Mouse (Mus musculus) cerebellum, adult 2 months (tissue): ENCODE data around the gene Krt25. TPM values are rescaled to one million over a fixed set of nuclear protein-coding genes. Genes with fewer than 3 reads are reported as not detected.

Experiments used
- DNase-seq, 2 experiments: peaks; one replicate each; pipeline ENCODE4 v3.0.0; 2021
- H3K27ac ChIP-seq: fragments of 200-500 bp; 2 replicates; pipeline ENCODE4 v1.5.1; 2012; ENCODE audit warnings: low read length, control low read depth, inconsistent platforms; ENCODE audit not compliant: insufficient read depth
- H3K27me3 ChIP-seq: fragments of 200-500 bp; 2 replicates; pipeline ENCODE4 v1.6.1; 2012; ENCODE audit warnings: inconsistent platforms, mild to moderate bottlenecking, low read length, moderate library complexity; ENCODE audit not compliant: control insufficient read depth, insufficient read depth
- H3K4me1 ChIP-seq: fragments of 200-500 bp; 2 replicates; pipeline ENCODE4 v1.6.1; 2011; ENCODE audit warnings: low read length; ENCODE audit not compliant: control insufficient read depth, insufficient read depth
- H3K4me3 ChIP-seq: fragments of 200-500 bp; replicated peaks from 2 replicates; pipeline ENCODE3; 2011; ENCODE audit warnings: mild to moderate bottlenecking, low read depth, low read length, control low read depth; ENCODE audit not compliant: insufficient read depth
- CTCF ChIP-seq: fragments of 200-500 bp; IDR thresholded peaks from 2 replicates; pipeline ENCODE4 v1.5.1; 2011; ENCODE audit warnings: low read depth, mild to moderate bottlenecking, control low read depth, low read length, moderate library complexity, borderline replicate concordance; ENCODE audit not compliant: insufficient read depth
- POLR2A ChIP-seq: fragments of 200-500 bp; IDR thresholded peaks from 2 replicates; pipeline ENCODE4 v1.6.1; 2011; ENCODE audit warnings: low read length, control low read depth, borderline replicate concordance; ENCODE audit not compliant: insufficient read depth
- WGBS: fragments of 180-500 bp; shearing (Covaris S2); methylation state at CpG from one replicate; pipeline ENCODE4 v1.1.7; 2018; 5-methylcytosine and 5-hydroxymethylcytosine counted together
- polyA plus RNA-seq: library from polyadenylated mRNA; depleted of rRNA; stranded (reverse); fragments of >200 nt; gene quantifications from 2 replicates; pipeline ENCODE4 v1.2.3, GENCODE M21; 2012

Gene Krt25
- polyA plus RNA-seq, 1 experiment = 7.0 TPM

DNA sequence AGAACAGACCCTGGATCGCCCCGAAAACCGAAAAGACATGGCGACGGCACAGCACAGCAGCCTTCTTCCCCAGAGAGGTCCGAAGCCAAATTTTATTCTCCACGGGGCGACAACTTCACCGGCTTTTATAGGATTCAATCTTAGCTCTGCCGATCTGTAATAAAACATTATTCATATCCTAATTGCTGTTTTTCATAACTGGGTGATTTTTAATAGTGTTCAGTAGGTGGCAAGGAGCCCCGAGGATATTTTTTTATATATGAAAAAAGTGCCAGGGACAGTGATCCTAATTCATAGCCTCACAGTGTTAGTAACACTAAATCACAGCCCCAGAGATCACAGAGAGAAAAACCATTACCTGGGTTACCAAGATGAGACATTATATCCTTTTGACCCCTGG lies 15.1 kb upstream of the Krt25 start, which contains the start of gene Krt26:
TSS of gene Krt26 (minus strand) at position 101 of the 400 bp plus-strand sequence.
- TF ChIP-seq POLR2A (no peak), CTCF (no peak)
- H3K4me1 ChIP-seq = no peaks in the 10 kb centered on the region
- DNase-seq = no peak
- no peaks in the 10 kb centered on the region for H3K27me3 ChIP-seq
- no peak within 1 kb of the TSS for H3K27ac ChIP-seq
- no peak within 1 kb of the TSS for H3K4me3 ChIP-seq
- 89% methylated on average over 11 of the region's 11 CpGs for WGBS

DNA sequence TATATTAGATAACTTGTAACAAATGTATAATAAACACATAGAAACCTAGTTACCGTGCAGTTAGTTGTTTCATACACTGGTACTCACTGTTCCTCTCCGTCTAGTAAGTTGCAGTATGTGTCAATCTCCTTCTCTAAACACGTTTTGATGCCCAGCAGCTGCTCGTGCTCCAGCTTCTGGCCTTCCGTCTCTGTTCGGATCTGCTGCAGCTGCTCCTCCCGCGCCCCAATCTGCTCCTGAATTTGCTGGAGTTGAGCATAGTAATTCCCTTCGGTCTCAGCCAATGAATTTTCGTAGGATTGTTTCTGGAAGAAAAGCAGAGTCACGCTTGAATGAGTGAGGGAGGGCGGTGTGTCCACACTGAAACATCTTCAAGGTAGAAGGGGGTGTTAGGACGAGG lies 10.7 kb upstream of the Krt25 start:
- H3K27ac ChIP-seq = no peak overlapping the region
- DNase-seq = no peak
- TF ChIP-seq POLR2A = no peak
- no peak for TF ChIP-seq CTCF
- H3K4me3 ChIP-seq = no peak overlapping the region
- H3K27me3 ChIP-seq = no peaks in the 10 kb centered on the region
- 28% methylated on average over 13 of the region's 13 CpGs for WGBS
- H3K4me1 ChIP-seq = no peaks in the 10 kb centered on the region

DNA sequence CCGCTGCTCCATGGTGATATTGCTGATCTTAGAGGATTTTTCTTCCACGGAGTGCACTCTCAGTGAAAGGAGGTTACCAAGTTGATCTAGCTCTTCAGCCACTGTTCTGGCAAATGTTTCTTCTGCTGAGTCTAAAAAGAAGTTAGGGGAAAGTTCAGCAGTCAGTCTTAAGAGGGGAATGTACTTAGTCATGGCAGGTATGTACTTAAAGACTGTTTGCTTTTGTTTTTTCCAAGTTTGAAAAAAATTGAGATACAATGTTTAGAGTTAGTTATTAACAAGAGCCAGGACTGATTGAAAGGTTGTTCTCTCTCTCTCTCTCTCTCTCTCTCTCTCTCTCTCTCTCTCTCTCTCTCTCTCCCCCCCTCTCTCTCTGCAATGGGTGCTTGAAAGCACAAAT lies 6.9 kb upstream of the Krt25 start:
- WGBS = 62% methylated on average over 2 of the region's 2 CpGs

DNA sequence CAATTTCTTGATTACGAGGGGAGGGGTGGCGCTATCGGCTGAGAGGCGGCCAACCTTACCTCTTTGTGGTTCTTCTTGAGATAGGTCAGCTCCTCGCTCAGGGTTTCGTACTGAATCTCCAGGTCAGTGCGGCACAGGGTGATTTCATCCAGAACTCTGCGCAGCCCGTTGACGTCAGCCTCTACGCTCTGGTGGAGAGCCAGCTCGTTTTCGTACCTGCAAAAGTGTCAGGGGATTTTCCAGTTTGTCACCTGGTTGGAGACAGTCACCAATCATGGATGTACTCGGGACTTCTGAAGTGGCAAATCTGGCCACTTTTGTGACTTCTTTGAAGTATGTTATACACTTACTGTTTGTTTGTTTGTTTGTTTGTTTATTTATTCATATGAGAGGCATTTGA lies 1.7 kb downstream of the Krt25 start:
- H3K4me1 ChIP-seq = no peaks in the 10 kb centered on the region
- H3K4me3 ChIP-seq = no peak overlapping the region
- TF ChIP-seq POLR2A = no peak
- TF ChIP-seq CTCF = no peak
- H3K27me3 ChIP-seq = no peaks in the 10 kb centered on the region
- no peak for DNase-seq
- 89% methylated on average over 14 of the region's 14 CpGs for WGBS
- no peak overlapping the region for H3K27ac ChIP-seq

More for the DNA sequence above, 6.9 kb upstream of the Krt25 start:
- Histone ChIP-seq H3K27me3 (no peaks in the 10 kb centered on the region), H3K27ac (no peak overlapping the region), H3K4me3 (no peak overlapping the region), H3K4me1 (no peaks in the 10 kb centered on the region)
- TF ChIP-seq CTCF (no peak), POLR2A (no peak)
- no peak for DNase-seq

DNA sequence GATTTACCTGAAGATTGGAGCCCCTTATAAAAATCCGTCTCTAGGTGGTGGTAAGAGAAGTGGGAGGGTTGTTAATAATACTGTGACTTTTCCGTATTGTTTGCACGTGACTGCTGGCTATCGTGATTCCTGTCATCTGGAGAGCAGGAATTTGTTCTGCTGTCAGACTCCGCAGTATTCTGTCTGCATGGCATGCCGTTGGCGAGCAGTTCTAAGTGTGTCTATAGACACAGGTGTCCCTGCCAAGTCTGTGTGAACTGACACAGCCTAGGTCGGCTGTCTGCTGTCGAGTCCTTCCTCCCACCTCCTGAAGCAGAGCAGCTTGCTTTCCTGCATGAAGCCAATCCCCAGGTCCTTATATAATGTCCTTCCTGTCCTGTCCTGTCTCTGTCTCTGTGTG lies 3.6 kb downstream of the Krt25 start:
- no peaks in the 10 kb centered on the region for H3K4me1 ChIP-seq
- 19% methylated on average over 9 of the region's 9 CpGs for WGBS
- TF ChIP-seq POLR2A (no peak), CTCF (no peak)
- H3K4me3 ChIP-seq = no peak overlapping the region
- no peak overlapping the region for H3K27ac ChIP-seq
- DNase-seq = no peak
- H3K27me3 ChIP-seq = no peaks in the 10 kb centered on the region

DNA sequence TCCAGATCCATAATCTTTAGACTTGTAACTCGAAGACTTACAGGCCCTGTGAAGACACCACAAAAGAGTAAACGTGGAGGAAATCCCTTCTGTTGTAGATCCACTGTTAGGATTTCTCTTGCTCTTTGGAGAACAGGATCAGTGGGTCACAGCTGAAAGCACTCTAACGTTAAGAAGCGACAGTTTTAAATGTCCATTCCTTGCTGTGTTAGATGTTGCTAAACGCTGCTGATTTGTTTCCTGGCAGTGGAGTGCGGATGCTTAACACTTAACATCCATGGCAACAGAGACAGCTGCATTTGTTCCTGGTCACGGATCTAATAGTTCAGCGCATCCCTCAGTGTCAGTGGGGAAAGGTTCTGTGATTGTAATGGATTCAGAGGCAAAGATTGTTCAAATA lies 6.2 kb downstream of the Krt25 start:
- Histone ChIP-seq H3K4me3 (no peak overlapping the region), H3K4me1 (no peaks in the 10 kb centered on the region), H3K27ac (no peak overlapping the region), H3K27me3 (no peaks in the 10 kb centered on the region)
- no peak for TF ChIP-seq POLR2A
- TF ChIP-seq CTCF = no peak
- WGBS = 41% methylated on average over 8 of the region's 8 CpGs
- DNase-seq = no peak

DNA sequence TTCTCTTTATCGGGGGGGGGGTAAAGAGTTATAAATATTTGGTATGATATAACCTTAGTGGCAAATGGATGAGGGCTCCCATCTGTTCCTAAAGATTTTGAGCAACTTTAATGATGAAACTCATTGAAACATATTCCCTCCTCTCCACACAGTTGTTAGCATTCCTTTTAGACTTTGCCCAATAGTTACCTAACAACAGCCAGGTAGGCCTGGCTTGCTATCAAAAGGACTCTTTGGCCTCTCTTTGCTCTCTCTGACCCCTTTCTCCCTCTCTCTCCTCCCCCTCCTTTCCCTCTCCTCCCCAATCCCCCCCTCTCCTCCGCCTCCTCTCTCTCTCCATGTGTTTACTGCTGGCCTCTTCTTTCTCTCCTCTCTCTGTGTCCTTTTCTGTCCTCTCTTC lies 8.2 kb downstream of the Krt25 start:
- no peak for DNase-seq
- no peaks in the 10 kb centered on the region for H3K27me3 ChIP-seq
- no peak overlapping the region for H3K27ac ChIP-seq
- 87% methylated on average over 2 of the region's 2 CpGs for WGBS
- TF ChIP-seq POLR2A (no peak), CTCF (no peak)
- no peak overlapping the region for H3K4me3 ChIP-seq
- no peaks in the 10 kb centered on the region for H3K4me1 ChIP-seq

DNA sequence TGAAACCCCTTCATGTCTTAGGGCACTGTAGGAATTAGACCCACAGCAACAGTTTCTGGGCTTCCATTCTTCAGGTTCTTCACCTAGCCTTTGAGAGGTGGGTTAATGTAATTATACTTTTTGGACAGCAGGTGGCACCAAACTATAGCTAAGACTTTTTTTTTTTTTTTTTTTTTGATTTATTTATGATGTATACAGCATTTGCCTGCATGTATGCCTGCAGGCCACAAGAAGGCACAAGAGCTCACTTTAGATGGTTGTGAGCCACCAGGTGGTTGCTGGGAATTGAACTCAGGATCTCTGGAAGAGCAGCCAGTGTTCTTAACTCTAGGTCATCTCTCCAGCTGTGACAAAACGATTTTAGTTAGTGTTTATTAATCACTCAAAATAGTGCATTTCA lies 11.9 kb downstream of the Krt25 start:
- TF ChIP-seq POLR2A (no peak), CTCF (no peak)
- H3K4me1 ChIP-seq = no peaks in the 10 kb centered on the region
- H3K27me3 ChIP-seq = no peaks in the 10 kb centered on the region
- H3K27ac ChIP-seq = no peak overlapping the region
- no peak overlapping the region for H3K4me3 ChIP-seq
- 92% methylated on average over 1 of the region's 1 CpGs for WGBS
- no peak for DNase-seq
